Mouse (Mus musculus): Measurements from ENCODE around the gene Rxra. TPM values are rescaled to one million over a fixed set of nuclear protein-coding genes. Genes with fewer than 3 reads are reported as not detected.

Rxra gene
- polyA plus RNA-seq, 1 experiment from 2014 or later: 6.7 TPM

DNA sequence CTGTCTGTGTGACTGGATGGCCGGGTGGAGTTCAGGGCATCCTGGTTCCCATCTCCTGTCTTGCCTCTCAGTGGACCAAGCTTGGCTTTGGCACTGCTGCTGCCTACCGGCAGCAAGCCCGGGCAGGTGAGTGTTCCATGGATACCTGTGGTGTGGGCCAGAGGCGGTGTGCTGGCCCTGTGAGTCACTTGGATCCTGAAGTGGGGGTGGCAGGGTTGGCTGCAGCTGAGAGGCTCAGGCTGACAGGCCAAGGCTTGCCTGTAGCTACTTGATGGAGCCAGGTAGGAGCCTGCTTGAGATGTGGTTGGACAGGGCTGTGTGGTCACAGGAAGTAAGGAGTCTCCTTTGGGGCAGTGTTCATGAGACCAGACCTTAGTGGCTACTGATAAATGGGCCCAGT lies 45.4 kb downstream of the Rxra start:
- Histone ChIP-seq H3K36me3 (no peaks in the 10 kb centered on the region), H3K4me2 (no peak overlapping the region), H3K27ac (replicated peaks) (no peak overlapping the region), H3K27me3 (replicated peaks) (no peaks in the 10 kb centered on the region), H3K4me1 (peaks cover 64% of the 10 kb centered on the region), H3K4me3 (no peak overlapping the region), H3K9ac (no peak overlapping the region), H3K9me3 (no peaks in the 10 kb centered on the region)
- WGBS: 90% methylated on average over 4 of the region's 4 CpGs
- ATAC-seq (ENCODE audit: extremely low read depth, insufficient number of reproducible peaks, low FRiP score, low TSS enrichment): no peak

DNA sequence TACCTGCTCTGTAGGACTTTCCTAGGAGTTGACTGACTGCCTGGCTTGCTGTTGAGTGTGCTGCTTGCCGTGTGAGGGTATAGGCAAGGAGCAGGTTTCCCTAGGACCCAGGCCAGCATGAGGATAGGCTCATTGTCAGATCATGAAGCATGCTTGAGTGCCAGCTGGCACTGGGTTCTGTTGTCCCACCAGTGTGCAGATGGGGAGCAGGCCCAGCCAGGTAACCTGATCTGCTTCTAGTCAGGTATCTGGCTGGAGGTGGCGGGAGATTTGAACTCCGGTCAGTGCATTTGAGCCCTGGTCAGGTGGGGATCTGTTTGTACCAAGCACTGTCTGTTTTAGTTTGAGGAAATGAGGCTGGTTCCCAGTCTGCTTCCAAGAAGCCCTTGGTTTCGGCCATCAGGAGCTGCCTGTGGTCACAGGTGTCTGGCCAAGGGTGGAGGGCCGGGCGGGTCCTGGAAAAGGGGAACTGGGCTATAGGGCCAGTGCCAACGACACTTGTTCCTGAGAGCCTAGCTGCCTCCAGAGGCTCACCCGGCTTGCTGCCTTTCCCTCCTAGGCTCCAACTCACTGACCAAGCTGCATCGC lies 48.6 kb downstream of the Rxra start:
- H3K36me3 ChIP-seq: no peaks in the 10 kb centered on the region
- no peak overlapping the region for H3K27ac ChIP-seq (replicated peaks)
- H3K4me1 ChIP-seq: peaks cover 63% of the 10 kb centered on the region
- 88% methylated on average over 9 of the region's 9 CpGs for WGBS
- no peaks in the 10 kb centered on the region for H3K9me3 ChIP-seq
- no peaks in the 10 kb centered on the region for H3K27me3 ChIP-seq (replicated peaks)
- H3K9ac ChIP-seq: no peak overlapping the region
- H3K4me2 ChIP-seq: no peak overlapping the region
- no peak overlapping the region for H3K4me3 ChIP-seq
- ATAC-seq (ENCODE audit: extremely low read depth, insufficient number of reproducible peaks, low FRiP score, low TSS enrichment): no peak

DNA sequence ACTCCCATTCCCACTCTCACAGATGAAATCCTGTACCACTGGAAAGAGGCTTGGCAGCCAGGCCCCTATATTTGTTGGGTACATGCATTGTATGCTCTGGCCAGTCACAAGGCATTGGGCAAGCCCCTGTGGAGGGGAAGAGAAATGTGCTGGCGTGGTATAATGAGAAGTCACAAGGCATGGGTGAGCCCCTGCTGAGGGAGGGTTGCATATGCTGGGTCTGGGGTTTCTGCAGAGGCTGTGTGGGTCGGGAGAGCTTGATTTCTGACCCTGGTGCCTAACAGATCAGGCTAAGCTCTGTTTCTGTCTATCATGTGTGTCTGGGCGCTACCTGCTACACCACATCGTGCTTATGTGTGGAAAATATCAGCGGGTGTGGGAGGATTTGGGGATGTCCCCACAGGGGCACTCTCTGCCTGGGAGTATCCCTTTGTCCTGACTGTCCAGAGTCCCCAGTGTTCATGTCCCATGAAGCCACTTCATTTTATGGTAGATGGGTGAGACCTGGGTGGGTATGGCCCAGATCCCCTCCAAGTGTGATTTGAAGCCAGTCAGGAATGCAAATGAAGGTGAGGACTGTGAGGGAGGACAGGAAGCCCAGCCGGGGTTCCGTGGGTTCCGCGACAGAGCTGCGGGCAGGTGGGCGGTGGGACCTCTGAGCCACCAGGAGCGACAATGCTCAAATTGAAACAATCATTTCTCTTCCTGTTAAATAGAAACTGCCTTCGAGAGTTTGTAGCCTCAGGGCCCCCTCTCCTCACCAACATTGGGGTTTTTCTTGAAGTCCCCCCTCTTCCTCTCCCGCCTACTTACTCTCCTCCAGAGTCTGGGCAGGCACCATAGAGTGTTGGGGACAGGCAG lies 52.0 kb downstream of the Rxra start:
- Histone ChIP-seq H3K36me3 (no peaks in the 10 kb centered on the region), H3K4me1 (peaks cover 79% of the 10 kb centered on the region), H3K27ac (replicated peaks) (no peak overlapping the region), H3K27me3 (replicated peaks) (no peaks in the 10 kb centered on the region), H3K9me3 (no peaks in the 10 kb centered on the region), H3K4me3 (no peak overlapping the region), H3K4me2 (no peak overlapping the region), H3K9ac (no peak overlapping the region)
- no peak for ATAC-seq (ENCODE audit: extremely low read depth, insufficient number of reproducible peaks, low FRiP score, low TSS enrichment)
- 70% methylated on average over 14 of the region's 14 CpGs for WGBS

DNA sequence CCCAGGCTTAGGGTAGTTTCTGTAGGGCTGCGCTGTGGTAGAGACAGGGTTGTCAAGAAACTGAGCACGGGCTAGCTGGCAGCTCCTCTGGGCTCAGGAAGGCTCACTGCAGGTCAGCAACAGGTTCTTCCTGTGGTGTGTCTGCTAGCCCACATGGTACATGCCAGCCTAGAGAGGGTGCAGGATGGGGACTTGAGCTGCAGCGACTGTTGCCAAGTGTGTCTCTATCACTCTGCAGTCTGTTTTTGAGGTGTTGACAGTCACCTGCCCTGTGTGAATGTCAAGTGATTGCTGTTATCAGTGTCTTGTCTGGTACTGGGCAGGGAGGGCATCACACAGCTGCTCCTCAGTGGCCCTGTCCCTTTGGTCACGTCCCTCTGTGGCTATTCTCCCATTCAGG lies 52.8 kb downstream of the Rxra start:
- WGBS: 38% methylated on average over 4 of the region's 4 CpGs
- Histone ChIP-seq H3K9ac (no peak overlapping the region), H3K36me3 (no peaks in the 10 kb centered on the region), H3K4me3 (no peak overlapping the region), H3K4me2 (no peak overlapping the region), H3K9me3 (no peaks in the 10 kb centered on the region), H3K27me3 (replicated peaks) (no peaks in the 10 kb centered on the region), H3K27ac (replicated peaks) (no peak overlapping the region), H3K4me1 (peaks cover 79% of the 10 kb centered on the region)
- ATAC-seq (ENCODE audit: extremely low read depth, insufficient number of reproducible peaks, low FRiP score, low TSS enrichment): no peak

DNA sequence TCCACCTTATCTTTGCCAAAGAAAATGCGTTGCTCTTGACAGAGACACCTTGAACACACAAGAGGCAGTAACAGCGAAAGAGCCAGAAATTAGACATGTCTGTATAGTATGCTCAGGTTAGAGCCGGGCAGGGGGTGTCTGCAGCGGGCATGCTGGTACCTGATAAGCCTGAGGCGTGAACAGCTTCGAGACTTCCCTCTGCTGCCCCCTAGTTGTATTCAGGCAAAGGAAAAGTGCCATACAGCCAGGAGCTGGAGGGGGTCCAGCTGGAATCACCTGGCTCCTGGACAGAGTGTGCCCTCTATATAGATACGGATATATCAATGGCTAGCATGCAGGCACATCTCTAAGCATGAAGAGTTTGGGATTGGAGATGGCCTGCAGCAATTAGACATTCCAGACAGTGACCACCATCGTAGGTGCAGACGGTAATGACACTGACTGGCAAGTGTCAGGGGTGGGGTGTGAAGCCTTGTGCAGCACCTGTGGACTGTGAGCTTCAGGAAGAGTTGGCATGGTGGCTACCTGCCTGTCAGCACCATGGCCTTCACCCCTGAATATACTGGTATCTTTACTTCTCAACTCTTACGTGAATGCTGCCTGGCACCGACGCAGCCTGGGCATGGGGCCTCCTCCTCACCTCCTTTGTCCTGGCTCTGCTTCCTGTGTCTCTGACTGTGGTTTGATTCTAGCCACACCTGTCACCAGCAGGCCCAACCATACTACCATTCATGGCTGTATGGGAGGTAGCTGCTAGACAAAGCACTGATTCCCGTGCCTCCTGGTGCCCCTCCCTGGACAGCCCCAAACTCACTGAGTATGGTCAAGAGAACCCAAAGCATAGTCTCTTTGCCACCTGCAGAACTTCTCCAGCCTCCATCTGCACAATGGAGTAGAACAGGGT lies 54.0 kb downstream of the Rxra start:
- Histone ChIP-seq H3K9ac (no peak overlapping the region), H3K4me1 (peaks cover 88% of the 10 kb centered on the region), H3K4me2 (no peak overlapping the region), H3K9me3 (no peaks in the 10 kb centered on the region), H3K27me3 (replicated peaks) (no peaks in the 10 kb centered on the region), H3K36me3 (no peaks in the 10 kb centered on the region), H3K4me3 (no peak overlapping the region), H3K27ac (replicated peaks) (no peak overlapping the region)
- no peak for ATAC-seq (ENCODE audit: extremely low read depth, insufficient number of reproducible peaks, low FRiP score, low TSS enrichment)
- 57% methylated on average over 13 of the region's 13 CpGs for WGBS

DNA sequence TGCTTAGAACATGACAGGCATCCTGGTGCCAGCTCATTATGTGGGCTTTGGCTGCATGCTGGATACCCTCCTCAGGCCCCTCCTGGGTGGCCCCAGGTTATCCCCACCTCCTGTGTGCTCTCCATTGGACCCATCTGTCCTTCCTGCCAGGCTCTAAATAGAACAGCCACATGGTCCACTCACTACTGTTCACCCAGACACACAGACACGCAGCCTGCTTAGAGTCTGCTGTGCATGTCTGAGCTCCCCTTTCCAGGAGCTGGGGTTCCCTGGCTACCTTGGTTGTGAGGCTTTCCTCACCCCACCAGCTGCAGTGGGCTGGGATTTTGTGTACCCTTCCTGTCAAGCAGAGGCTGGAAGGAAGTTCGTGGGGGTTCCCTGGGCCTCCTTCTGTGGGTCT lies 56.8 kb downstream of the Rxra start:
- no peak overlapping the region for H3K4me2 ChIP-seq
- H3K27ac ChIP-seq (replicated peaks): peak overlapping the region; percentile 81
- H3K4me3 ChIP-seq: no peak overlapping the region
- no peak for ATAC-seq (ENCODE audit: extremely low read depth, insufficient number of reproducible peaks, low FRiP score, low TSS enrichment)
- H3K27me3 ChIP-seq (replicated peaks): no peaks in the 10 kb centered on the region
- peaks cover 77% of the 10 kb centered on the region for H3K4me1 ChIP-seq
- peaks cover 10% of the 10 kb centered on the region for H3K36me3 ChIP-seq
- 37% methylated on average over 2 of the region's 2 CpGs for WGBS
- peak overlapping the region; percentile 68 for H3K9ac ChIP-seq
- H3K9me3 ChIP-seq: no peaks in the 10 kb centered on the region

DNA sequence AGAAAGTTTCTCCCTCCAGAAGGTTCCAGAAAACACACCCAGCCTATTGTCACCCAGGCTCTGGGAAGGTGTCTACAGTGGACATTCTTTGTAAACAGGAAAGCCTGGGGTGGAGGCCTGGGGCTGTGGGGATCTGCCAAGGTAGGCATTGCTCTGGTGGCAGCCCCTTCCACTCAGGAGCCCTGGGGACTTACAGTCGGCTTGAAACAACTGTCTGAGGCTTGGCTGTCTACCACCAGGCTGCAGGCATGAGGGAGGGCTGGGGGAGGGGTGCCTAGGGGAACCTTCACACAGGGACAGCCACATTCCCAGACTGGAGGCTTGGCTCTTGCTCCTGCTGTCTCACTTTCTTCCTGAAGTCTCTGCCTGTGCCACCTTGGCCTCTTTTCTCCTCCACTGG lies 58.1 kb downstream of the Rxra start:
- H3K4me3 ChIP-seq: no peak overlapping the region
- peaks cover 22% of the 10 kb centered on the region for H3K36me3 ChIP-seq
- H3K4me1 ChIP-seq: peaks cover 75% of the 10 kb centered on the region
- H3K27ac ChIP-seq (replicated peaks): peak overlapping the region; percentile 81
- ATAC-seq (ENCODE audit: extremely low read depth, insufficient number of reproducible peaks, low FRiP score, low TSS enrichment): no peak
- H3K4me2 ChIP-seq: 0 out of 2 replicates have a peak overlapping the region, but pooled peaks have one; percentile 5
- no peaks in the 10 kb centered on the region for H3K27me3 ChIP-seq (replicated peaks)
- no peaks in the 10 kb centered on the region for H3K9me3 ChIP-seq
- WGBS: 0% methylated on average over 1 of the region's 1 CpGs
- H3K9ac ChIP-seq: peak overlapping the region; percentile 45

DNA sequence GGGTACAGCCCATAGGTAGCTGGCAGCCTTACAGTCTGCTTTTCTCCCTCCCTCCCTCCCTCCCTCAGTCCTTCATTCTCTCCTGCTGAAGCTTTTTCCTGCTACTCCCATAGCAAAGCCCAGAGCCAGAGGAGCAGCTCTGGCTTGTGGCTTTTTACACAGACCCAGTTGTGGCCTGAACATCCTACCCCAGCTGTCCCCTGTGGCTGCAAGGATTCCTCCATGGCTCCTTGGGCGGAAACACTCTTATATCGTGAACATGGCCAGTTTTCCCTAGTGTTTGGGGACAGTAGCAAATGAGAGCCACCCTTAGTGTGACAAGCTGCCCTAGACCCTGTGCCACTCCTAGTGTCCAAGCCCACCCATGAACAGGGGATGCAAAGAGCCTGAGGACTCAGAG lies 58.6 kb downstream of the Rxra start:
- H3K27ac ChIP-seq (replicated peaks): peak overlapping the region; percentile 81
- no peak overlapping the region for H3K4me3 ChIP-seq
- H3K9me3 ChIP-seq: no peaks in the 10 kb centered on the region
- no peaks in the 10 kb centered on the region for H3K27me3 ChIP-seq (replicated peaks)
- H3K4me2 ChIP-seq: 0 out of 2 replicates have a peak overlapping the region, but pooled peaks have one; percentile 5
- no peak for ATAC-seq (ENCODE audit: extremely low read depth, insufficient number of reproducible peaks, low FRiP score, low TSS enrichment)
- H3K9ac ChIP-seq: peak overlapping the region; percentile 45
- 66% methylated on average over 2 of the region's 2 CpGs for WGBS
- H3K36me3 ChIP-seq: peaks cover 22% of the 10 kb centered on the region
- H3K4me1 ChIP-seq: peaks cover 75% of the 10 kb centered on the region

DNA sequence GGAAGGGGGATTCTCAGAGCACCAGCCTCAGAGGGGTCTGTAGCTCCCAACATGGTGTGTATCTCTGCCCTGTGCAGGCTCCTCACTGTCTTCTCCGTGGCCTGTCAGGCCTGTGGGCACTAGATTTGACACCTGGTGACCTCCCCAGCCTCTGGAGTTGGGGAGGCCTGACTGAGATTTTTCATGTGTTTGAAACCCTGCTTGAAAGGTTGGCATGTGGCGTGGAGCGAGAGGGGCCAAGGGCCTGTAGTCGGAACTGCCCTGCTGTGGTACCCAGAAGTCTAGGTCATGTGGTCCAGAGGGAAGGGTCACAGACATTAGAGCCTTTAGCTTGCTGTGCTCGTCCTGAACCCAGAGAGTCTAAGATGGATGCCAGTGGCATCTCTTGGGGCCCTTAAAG lies 60.6 kb downstream of the Rxra start:
- H3K9ac ChIP-seq: no peak overlapping the region
- ATAC-seq (ENCODE audit: extremely low read depth, insufficient number of reproducible peaks, low FRiP score, low TSS enrichment): no peak
- no peak overlapping the region for H3K4me3 ChIP-seq
- peaks cover 32% of the 10 kb centered on the region for H3K36me3 ChIP-seq
- no peak overlapping the region for H3K4me2 ChIP-seq
- H3K9me3 ChIP-seq: no peaks in the 10 kb centered on the region
- no peak overlapping the region for H3K27ac ChIP-seq (replicated peaks)
- no peaks in the 10 kb centered on the region for H3K27me3 ChIP-seq (replicated peaks)
- WGBS: 83% methylated on average over 5 of the region's 5 CpGs
- H3K4me1 ChIP-seq: peaks cover 72% of the 10 kb centered on the region

DNA sequence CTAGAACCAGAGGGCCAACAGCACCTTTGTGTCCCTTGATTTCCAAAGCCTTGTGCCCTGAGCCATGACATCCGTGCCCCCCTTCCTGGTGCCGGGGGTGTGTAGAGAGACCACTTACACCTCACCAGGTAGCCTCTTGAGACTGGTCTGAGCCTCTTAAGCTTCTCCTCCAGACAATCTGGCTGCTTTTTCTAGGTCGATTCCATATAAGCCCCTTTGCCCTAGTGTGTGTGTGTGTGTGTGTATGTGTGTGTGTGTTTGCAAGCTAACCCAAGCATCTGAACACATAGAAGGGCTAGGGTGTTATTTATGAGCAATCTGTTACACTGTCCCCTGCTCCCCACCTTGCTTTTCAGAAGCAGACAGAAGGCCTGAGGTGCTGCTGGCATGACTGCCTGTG lies 62.2 kb downstream of the Rxra start:
- no peak for ATAC-seq (ENCODE audit: extremely low read depth, insufficient number of reproducible peaks, low FRiP score, low TSS enrichment)
- peaks cover 56% of the 10 kb centered on the region for H3K4me1 ChIP-seq
- 69% methylated on average over 3 of the region's 3 CpGs for WGBS

DNA sequence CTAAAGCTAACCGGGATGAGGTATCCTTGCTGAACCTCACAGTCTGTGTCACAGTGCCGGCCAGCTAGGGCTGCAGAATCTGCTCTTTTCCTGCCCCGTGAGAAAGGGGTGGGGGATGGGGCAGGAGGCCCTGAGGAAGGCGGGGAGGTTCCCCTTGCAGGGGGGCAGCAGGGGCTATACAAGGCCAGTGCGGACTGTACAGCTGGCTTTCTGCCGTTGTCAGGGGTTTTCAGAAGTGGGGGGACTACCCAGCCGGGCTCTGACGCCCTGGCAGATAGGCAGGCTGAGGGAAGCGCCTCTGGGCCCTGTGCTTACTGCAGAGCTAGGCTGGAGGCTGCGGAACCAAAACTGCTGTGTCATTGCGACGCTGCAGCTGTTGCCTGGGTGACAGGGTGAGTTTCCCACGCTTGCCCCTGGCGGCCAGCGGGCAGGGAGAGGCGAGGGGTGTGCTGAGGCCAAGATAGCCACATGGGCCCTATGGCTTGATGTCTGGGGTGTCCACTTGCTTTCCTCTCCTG lies 63.9 kb downstream of the Rxra start:
- Histone ChIP-seq H3K27ac (replicated peaks) (peak overlapping the region; percentile 61), H3K4me1 (peaks cover 53% of the 10 kb centered on the region), H3K36me3 (peaks cover 59% of the 10 kb centered on the region), H3K27me3 (replicated peaks) (no peaks in the 10 kb centered on the region), H3K4me3 (0 out of 2 replicates have a peak overlapping the region, but pooled peaks have one; percentile 0), H3K9me3 (no peaks in the 10 kb centered on the region), H3K4me2 (peak overlapping the region; percentile 49), H3K9ac (peak overlapping the region; percentile 55)
- WGBS: 5% methylated on average over 16 of the region's 16 CpGs
- ATAC-seq (ENCODE audit: extremely low read depth, insufficient number of reproducible peaks, low FRiP score, low TSS enrichment): no peak

More for the DNA sequence above, 62.2 kb downstream of the Rxra start:
- H3K36me3 ChIP-seq: peaks cover 46% of the 10 kb centered on the region
- no peak overlapping the region for H3K4me2 ChIP-seq
- no peaks in the 10 kb centered on the region for H3K27me3 ChIP-seq (replicated peaks)
- H3K9ac ChIP-seq: no peak overlapping the region
- H3K4me3 ChIP-seq: no peak overlapping the region
- no peaks in the 10 kb centered on the region for H3K9me3 ChIP-seq
- H3K27ac ChIP-seq (replicated peaks): no peak overlapping the region

Data from heart, embryonic 13.5 days (tissue).